Mouse (Mus musculus) stomach, postnatal 0 days (tissue): ENCODE results near the gene Sox5. TPM values are rescaled to one million over a fixed set of nuclear protein-coding genes. Genes with fewer than 3 reads are reported as not detected.
A peak's percentile ranks its signal among the peaks of the same experiment; 100 is the strongest.

ENCODE experiments used
- ATAC-seq: fragments of 200-750 bp; cut with Nextera tagmentation; 2 replicates; pipeline ENCODE4 v1.8.0; 2017; ENCODE audit not compliant: low FRiP score, low TSS enrichment
- DNase-seq: peaks from one replicate; pipeline ENCODE4 v3.0.0-alpha.2; 2016; ENCODE audit warnings: low spot score
- H3K27ac ChIP-seq: fragments of 300-500 bp; sonication (generic); replicated peaks from 2 replicates; pipeline ENCODE4 v1.5.1; 2014; ENCODE audit warnings: mild to moderate bottlenecking, control low read depth
- H3K27me3 ChIP-seq: fragments of 300-500 bp; sonication (generic); 2 replicates; pipeline ENCODE4 v1.6.1; 2014; ENCODE audit warnings: low read length; ENCODE audit not compliant: control insufficient read depth, insufficient read depth
- H3K36me3 ChIP-seq: fragments of 300-500 bp; sonication (generic); 2 replicates; pipeline ENCODE4 v1.6.1; 2014; ENCODE audit warnings: low read length, mixed read lengths; ENCODE audit not compliant: control insufficient read depth, insufficient read depth
- H3K4me1 ChIP-seq: fragments of 300-500 bp; sonication (generic); replicated peaks from 2 replicates; pipeline ENCODE4 v1.6.1; 2014; ENCODE audit warnings: antibody characterized with exemption; ENCODE audit not compliant: control insufficient read depth, insufficient read depth
- H3K4me2 ChIP-seq: fragments of 300-500 bp; sonication (generic); replicated peaks from 2 replicates; pipeline ENCODE4 v1.6.1; 2014; ENCODE audit warnings: low read depth, mild to moderate bottlenecking, control low read depth, moderate library complexity
- H3K4me3 ChIP-seq: fragments of 300-500 bp; sonication (generic); 2 replicates; pipeline ENCODE4 v1.5.1; 2014; ENCODE audit warnings: low read depth, low read length, control low read depth
- H3K9ac ChIP-seq: fragments of 300-500 bp; sonication (generic); 2 replicates; pipeline ENCODE4 v1.6.1; 2014; ENCODE audit warnings: mild to moderate bottlenecking, low read length, control low read depth, mixed read lengths
- H3K9me3 ChIP-seq: fragments of 300-500 bp; sonication (generic); 2 replicates; pipeline ENCODE4 v1.6.1; 2016; ENCODE audit warnings: low read length; ENCODE audit not compliant: control insufficient read depth
- CTCF ChIP-seq: IDR thresholded peaks from 2 replicates; pipeline ENCODE4 v1.5.1; 2016; ENCODE audit warnings: antibody characterized with exemption, low read depth, mild to moderate bottlenecking, moderate library complexity
- EP300 ChIP-seq: optimal IDR thresholded peaks from 2 replicates; pipeline ENCODE3; 2016; ENCODE audit warnings: antibody characterized with exemption
- WGBS: fragments of 180-500 bp; shearing (Covaris S2); extraction: QIAGEN DNeasy Blood & Tissue Kit; methylation state at CpG from one replicate; pipeline ENCODE4 v1.1.7; 2014; 5-methylcytosine and 5-hydroxymethylcytosine counted together
- polyA plus RNA-seq: library from polyadenylated mRNA; unstranded; fragments of >200 nt; fragmentation: Nextera tagmentation; extraction: Ambion mirVana; gene quantifications from 2 replicates; pipeline ENCODE4 v1.2.1, GENCODE M21; 2015

The Sox5 gene
- polyA plus RNA-seq, 1 experiment from 2014 or later = 9.8 TPM

GRCm38 (mm10) chr6:144596536-144597210 lies 185.1 kb downstream of the Sox5 start:
- Histone ChIP-seq H3K9ac (no peak overlapping the region), H3K4me2 (no peak overlapping the region), H3K4me1 (no peaks in the 10 kb centered on the region), H3K27ac (no peak overlapping the region), H3K36me3 (no peaks in the 10 kb centered on the region), H3K4me3 (no peak overlapping the region), H3K27me3 (no peaks in the 10 kb centered on the region), H3K9me3 (no peaks in the 10 kb centered on the region)
- TF ChIP-seq CTCF (peak; percentile 62), EP300 (no peak)
- 38% methylated on average over 8 of the region's 8 CpGs for WGBS
- DNase-seq = no peak
- ATAC-seq = peak; percentile 76; the same call in 1 of the 2 replicates

GRCm38 (mm10) chr6:144584854-144585253 lies 196.9 kb downstream of the Sox5 start:
- no peaks in the 10 kb centered on the region for H3K4me1 ChIP-seq
- H3K27ac ChIP-seq = no peak overlapping the region
- TF ChIP-seq EP300 = no peak
- no peak for TF ChIP-seq CTCF
- no peaks in the 10 kb centered on the region for H3K36me3 ChIP-seq
- 29% methylated on average over 5 of the region's 5 CpGs for WGBS
- no peaks in the 10 kb centered on the region for H3K9me3 ChIP-seq
- no peak for ATAC-seq
- H3K4me2 ChIP-seq = no peak overlapping the region
- DNase-seq = no peak
- H3K9ac ChIP-seq = no peak overlapping the region
- H3K4me3 ChIP-seq = no peak overlapping the region
- H3K27me3 ChIP-seq = no peaks in the 10 kb centered on the region

GRCm38 (mm10) chr6:144584074-144584840 lies 197.5 kb downstream of the Sox5 start:
- H3K9ac ChIP-seq = no peak overlapping the region
- no peak overlapping the region for H3K27ac ChIP-seq
- no peaks in the 10 kb centered on the region for H3K9me3 ChIP-seq
- TF ChIP-seq CTCF (no peak), EP300 (no peak)
- no peaks in the 10 kb centered on the region for H3K27me3 ChIP-seq
- H3K4me3 ChIP-seq = no peak overlapping the region
- H3K4me2 ChIP-seq = no peak overlapping the region
- H3K4me1 ChIP-seq = no peaks in the 10 kb centered on the region
- no peak for DNase-seq
- WGBS = 60% methylated on average over 11 of the region's 11 CpGs
- no peaks in the 10 kb centered on the region for H3K36me3 ChIP-seq
- no peak for ATAC-seq

GRCm38 (mm10) chr6:144579301-144579700 lies 202.5 kb downstream of the Sox5 start:
- WGBS = 41% methylated on average over 12 of the region's 12 CpGs
- TF ChIP-seq CTCF (peak; percentile 17; the same call in 1 of the 2 replicates), EP300 (no peak)
- ATAC-seq (no peak), DNase-seq (no peak)
- Histone ChIP-seq H3K4me1 (no peaks in the 10 kb centered on the region), H3K27ac (no peak overlapping the region), H3K4me2 (no peak overlapping the region), H3K36me3 (no peaks in the 10 kb centered on the region), H3K27me3 (no peaks in the 10 kb centered on the region), H3K4me3 (no peak overlapping the region), H3K9me3 (no peaks in the 10 kb centered on the region), H3K9ac (no peak overlapping the region)

GRCm38 (mm10) chr6:144570850-144571249 lies 210.9 kb downstream of the Sox5 start:
- no peak overlapping the region for H3K4me3 ChIP-seq
- H3K9ac ChIP-seq = no peak overlapping the region
- no peaks in the 10 kb centered on the region for H3K36me3 ChIP-seq
- H3K27me3 ChIP-seq = no peaks in the 10 kb centered on the region
- DNase-seq (no peak), ATAC-seq (no peak)
- H3K4me1 ChIP-seq = no peaks in the 10 kb centered on the region
- no peaks in the 10 kb centered on the region for H3K9me3 ChIP-seq
- TF ChIP-seq EP300 (no peak), CTCF (no peak)
- no peak overlapping the region for H3K4me2 ChIP-seq
- 78% methylated on average over 17 of the region's 17 CpGs for WGBS
- H3K27ac ChIP-seq = no peak overlapping the region

- Histone ChIP-seq H3K4me1 (no peaks in the 10 kb centered on the region), H3K27ac (no peak overlapping the region), H3K4me3 (no peak overlapping the region), H3K9ac (no peak overlapping the region), H3K27me3 (no peaks in the 10 kb centered on the region), H3K4me2 (no peak overlapping the region), H3K36me3 (no peaks in the 10 kb centered on the region), H3K9me3 (no peaks in the 10 kb centered on the region)
- ATAC-seq (no peak), DNase-seq (no peak)
- 69% methylated on average over 1 of the region's 1 CpGs for WGBS
- TF ChIP-seq EP300 (no peak), CTCF (no peak)
Observed at GRCm38 (mm10) chr6:144565827-144566226, 215.9 kb downstream of the Sox5 start.
